In the genomic region with DNA sequence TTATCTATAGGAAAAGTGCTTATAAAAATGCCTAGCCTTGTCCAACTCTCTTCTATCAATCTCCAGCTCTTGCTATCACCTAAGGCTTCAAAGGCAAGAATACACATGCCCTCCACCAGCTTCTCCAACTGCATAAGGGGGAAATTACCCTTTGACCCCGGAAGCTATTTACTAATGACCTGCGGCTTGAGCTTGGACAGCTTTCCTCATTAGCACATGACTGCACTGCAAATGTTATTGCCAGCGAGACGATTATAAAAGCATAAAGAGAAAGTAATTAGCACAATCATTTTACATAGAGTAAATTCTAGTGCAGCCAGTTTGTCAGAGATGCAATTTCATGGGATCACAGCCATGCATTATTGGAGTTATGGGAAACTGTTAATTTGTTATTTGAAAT, we compare ENCODE assay signal across 17 mouse cellular contexts.
DNase-seq lines count a peak whose midpoint lies in the region; TF ChIP-seq lines count a peak whose summit lies in the region.
"Had no signal": no experiment of that assay in that cellular context is flagged by ENCODE, and none has a peak within 500 bp of the region (broad histone marks: within the 10 kb centered on the region; RNA-seq: fewer than 3 reads in every experiment).

No protein-coding gene starts in this region.

- TF ChIP-seq CTCF in brain, embryonic 14.5 days (IDR thresholded peaks at IDR 0.05; ENCODE audit: borderline replicate concordance, extremely low read depth, insufficient read depth, insufficient read length): no peak

- DNase-seq in heart, adult 11 months: peak; percentile 71
- DNase-seq in heart, postnatal 4 days: no peak
- DNase-seq in kidney, adult 8-10 months: peak; percentile 8 to 27
- DNase-seq in kidney, postnatal 25 days: no peak
- DNase-seq in brain, embryonic 14.5 days (ENCODE audit: low read depth): peak; percentile 14
- DNase-seq in retina, postnatal 1 day: peak; percentile 10
- DNase-seq in ovary, postnatal 14 days (ENCODE audit: low spot score): no peak
- DNase-seq: adrenal gland, adult 8-10 months; adrenal gland, postnatal 36 days; B cell, adult 2 months; cerebellum, adult 11 months; cerebellum, adult 8-10 months; cerebellum, postnatal 14 days; embryo, embryonic 11 days; gastrocnemius, postnatal 10 days; heart, adult 2 months; heart, postnatal 14 days had no signal

- TF ChIP-seq POLR2A in brain, embryonic 14.5 days (IDR thresholded peaks at IDR 0.05; ENCODE audit: borderline replicate concordance, extremely low read depth, insufficient read depth, insufficient read length, poor library complexity, severe bottlenecking): no peak

Comparison
In these comparisons a context has a peak if more than half of its experiments do, and no peak if none do; other contexts are left out.
1. DNase-seq: peak in heart, adult 11 months (single experiment), kidney, adult 8-10 months (2 of 2), brain, embryonic 14.5 days (single experiment) and retina, postnatal 1 day (single experiment); none in heart, postnatal 4 days (single experiment), kidney, postnatal 25 days (0 of 2) and ovary, postnatal 14 days (single experiment).